Mouse (Mus musculus) ovary, adult 10 weeks (tissue): ENCODE data around the gene Rsph6a. TPM values are rescaled to one million over a fixed set of nuclear protein-coding genes. Genes with fewer than 3 reads are reported as not detected.

Source experiments
- polyA plus RNA-seq: library from polyadenylated mRNA; stranded (reverse); fragments of 350-450 nt; fragmentation: Illumina TruSeq; extraction: RNeasy Lipid Tissue Mini Kit (QIAGEN cat#74804); gene quantifications from one replicate; pipeline ENCODE4 v1.2.3, GENCODE M21; 2014

Rsph6a gene
- polyA plus RNA-seq: not detected

DNA sequence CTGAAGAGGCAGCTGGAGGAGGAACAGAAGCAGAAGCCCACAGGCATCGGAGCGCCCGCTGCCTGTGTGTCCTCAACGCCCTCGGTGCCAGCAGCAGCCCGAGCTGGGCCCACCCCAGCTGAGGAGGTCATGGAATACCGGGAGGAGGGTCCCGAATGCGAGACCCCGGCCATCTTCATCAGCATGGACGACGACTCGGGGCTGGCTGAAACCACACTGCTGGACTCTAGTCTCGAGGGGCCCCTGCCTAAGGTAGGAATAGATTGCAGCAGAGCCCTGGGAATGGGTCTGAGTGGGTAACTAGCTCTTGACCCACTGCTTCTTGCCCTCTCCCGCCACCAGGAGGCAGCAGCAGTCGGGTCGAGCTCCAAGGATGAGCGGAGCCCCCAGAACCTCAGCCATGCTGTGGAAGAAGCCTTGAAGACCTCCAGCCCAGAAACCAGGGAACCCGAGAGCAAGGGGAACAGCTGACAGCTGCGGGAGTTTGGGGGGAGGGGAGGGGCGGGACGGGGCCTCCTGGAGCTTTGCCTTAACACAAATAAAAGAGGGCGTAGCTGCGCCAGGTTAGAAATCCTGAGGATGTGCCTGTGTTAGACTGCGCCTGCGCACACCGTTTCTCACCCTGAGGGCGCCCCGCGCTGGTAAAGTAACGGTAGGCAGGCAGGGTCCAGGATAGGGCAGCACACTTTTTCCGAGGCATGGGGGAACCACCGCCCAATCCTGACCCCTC lies at the start of gene Rsph6a:
Rsph6a (plus strand) TSS at position 644 of the 730 bp plus-strand sequence.

DNA sequence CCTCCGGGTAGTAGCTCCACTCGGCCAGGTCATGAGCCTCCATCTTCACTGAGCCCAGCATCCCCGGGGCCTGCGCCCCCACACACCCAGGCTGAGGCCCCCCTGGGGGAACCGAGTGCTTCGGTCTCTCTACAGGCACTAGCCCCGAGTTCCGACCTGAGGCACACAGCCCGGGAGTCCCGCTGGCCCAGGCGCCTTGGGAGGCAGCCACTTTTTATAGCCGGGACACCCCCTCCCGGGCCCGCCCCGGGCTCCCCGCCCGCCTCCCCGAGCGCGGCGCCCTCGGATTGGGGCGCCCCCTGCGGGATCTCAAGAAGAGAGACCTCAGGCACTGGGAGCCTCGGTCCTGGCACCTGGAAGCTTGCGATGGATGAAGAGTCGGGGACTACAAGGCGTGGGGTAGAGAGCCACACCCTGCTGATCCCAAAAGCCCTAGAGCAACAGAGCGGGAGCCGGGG lies 31.1 kb upstream of the Rsph6a start, which contains the start of gene Foxa3:
Foxa3 (minus strand) TSS at position 182 of the 458 bp plus-strand sequence.

DNA sequence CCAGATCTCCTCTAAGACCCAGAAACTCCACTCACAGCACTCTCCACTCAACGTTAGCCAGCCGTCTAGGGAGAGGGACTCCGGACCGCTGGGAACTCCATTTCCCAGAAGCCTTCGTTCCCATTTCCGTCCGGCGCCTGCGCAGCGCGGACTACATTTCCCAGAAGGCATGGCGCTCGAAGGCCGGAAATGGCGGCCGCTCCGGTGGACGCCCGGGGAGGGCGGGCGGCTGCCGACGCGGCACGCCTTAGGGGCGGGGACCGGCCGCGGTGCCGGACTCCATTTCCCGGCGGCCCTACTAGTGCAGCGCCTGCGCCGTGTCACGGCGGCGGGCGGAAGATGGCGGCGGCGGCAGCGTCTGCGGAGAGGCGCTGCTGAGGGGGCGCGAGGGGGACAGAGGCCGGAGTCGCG lies 30.4 kb upstream of the Rsph6a start, which contains the start of gene Sympk:
Sympk (plus strand) TSS at position 282 of the 411 bp plus-strand sequence.

DNA sequence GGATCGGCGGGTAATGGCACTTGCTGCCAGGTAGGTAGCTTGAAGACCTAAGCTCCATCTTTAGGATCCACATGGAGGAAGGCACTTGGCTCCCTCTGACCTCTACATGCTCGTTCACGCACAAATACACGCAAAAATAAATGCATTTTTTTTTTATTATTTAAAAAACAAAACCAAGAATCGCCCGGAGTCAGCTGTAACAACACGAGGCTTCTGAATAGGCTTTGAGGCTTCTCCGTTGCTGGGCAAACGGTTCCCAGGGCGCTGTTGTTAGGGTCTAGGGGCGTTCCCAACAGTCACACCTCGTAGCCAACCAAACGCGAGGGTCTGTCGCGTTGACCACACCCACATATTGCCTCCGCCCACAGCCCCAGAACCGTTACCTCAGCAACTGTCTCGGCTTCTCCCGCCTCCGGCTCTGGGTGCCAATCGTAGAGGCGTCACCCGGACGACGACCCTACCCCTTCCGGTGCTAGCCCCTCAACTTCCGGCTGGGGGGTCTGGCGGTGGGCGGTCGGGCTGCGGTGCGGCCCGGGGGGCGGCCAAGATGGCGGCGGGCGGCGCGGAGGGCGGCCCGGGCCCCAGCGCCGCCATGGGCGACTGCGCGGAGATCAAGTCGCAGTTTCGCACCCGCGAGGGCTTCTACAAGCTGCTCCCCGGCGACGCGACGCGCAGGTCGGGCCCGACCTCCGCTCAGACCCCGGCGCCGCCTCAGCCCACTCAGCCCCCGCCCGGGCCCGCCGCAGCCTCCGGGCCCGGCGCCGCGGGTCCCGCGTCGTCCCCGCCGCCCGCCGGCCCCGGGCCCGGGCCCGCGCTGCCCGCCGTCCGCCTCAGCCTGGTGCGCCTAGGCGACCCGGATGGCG lies 21.5 kb downstream of the Rsph6a start, which contains the start of gene Dmwd:
Dmwd (plus strand) TSS at position 505 of the 863 bp plus-strand sequence.

DNA sequence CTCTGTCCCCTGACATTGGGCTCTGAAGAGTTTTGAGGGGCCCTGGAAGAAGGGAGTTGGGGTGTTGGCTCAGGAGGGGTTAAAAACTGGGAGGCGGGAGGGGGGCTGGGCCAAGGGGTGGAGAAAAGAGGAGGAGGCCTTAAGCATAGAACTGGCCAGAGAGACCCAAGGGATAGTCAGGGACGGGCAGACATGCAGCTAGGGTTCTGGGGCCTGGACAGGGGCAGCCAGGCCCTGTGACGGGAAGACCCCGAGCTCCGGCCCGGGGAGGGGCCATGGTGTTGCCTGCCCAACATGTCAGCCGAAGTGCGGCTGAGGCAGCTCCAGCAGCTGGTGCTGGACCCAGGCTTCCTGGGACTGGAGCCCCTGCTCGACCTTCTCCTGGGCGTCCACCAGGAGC lies 29.2 kb downstream of the Rsph6a start, which contains the start of gene Dmpk:
Dmpk (plus strand) TSS at position 149 of the 400 bp plus-strand sequence.

DNA sequence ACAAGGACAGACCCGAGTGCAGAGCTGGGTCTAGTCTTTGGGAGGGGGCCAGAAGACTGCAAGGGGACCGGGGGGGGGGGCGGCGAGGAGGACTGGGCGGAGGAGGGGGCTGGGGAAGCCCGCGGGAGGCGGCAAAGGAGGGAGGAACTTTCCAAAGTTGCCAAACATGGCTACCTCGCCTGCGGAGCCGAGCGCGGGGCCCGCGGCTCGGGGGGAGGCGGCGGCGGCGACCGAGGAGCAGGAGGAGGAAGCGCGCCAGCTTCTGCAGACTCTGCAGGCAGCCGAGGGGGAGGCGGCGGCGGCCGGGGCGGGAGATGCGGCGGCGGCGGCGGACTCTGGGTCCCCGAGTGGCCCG lies 40.0 kb downstream of the Rsph6a start, which contains the start of gene Six5:
Six5 (plus strand) TSS at position 124 of the 355 bp plus-strand sequence.

DNA sequence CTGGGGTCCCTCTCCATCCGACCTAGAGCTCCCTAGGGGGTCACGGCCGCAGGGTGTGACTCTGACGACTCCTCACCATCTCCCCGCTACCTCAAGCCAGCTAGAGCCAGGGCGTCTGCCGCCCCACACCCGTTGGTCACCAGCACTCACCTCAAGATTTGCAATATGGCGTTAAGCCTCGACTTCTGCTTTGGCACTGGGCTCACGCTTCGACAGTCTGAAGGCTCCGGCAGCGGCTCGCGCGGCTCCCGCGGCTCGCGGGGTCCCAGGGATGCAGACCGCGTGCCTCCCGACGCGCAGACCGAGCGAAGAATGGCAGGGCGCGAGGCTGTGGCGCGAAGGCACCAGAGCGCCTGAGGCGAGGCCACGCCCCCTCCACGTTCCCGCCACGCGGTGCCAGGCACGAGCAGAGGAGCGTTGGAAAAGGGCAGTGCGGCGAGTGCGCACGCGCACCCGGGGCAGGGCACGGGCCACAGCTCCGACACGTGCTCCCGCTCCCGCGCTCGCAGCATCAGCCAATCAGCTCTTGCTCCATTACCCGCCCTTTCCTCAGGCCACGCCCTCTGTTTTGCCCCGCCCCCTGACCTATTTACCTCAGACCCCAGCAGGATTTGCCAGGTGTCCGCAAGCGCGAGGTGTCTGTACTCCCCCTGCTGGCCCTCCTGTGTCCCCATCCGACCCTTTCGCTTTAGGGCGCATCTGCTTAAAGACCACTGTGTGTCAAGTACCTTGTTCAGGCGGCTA lies 63.7 kb downstream of the Rsph6a start, which contains the start of gene Gm4969:
Gm4969 (minus strand) TSS at position 341 of the 744 bp plus-strand sequence.

DNA sequence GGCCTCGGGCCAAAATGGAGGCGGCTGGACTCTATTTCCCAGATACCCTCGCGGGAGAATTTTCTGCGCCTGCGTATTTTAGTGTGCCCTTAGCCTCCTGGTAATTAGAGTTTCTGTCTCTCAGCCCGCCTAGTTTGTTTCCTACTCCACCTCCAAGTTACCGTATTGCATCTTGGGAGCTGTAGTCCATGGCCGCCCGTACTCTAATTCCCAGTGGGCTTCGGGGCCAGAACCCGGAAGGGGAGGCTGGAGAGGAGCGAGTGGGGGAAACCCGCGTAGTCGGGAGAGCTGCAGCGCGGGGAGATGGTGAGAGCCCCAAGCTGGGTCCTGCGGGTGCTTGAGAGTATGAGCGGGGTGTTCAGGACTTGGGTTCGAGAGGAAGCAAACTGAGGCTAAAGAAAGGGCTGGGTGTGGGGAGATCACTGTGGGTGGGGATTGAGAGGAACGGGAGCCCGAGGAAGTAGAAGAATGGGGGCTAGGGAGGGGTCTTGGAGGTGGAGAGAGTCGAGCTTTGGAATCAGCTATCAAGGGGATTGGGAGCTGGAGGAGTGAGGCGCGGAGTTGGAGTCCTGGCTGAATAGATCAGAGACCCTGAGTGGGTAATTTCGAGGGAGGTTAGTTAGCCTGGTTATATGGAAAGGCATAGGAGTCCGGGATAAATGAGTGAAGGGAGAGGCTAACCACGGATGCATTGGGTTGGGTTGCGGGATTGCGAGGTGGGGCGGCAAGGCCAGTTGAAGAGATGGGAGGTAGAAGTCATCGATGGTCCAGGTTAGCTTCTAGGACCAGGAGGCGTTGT lies 65.3 kb downstream of the Rsph6a start, which contains the start of gene Fbxo46:
Fbxo46 (plus strand) TSS at position 229 of the 799 bp plus-strand sequence.

Other genes starting within 250 kb of the Rsph6a start
- 0.43 TPM for gene Psg17, start 233.1 kb upstream of the Rsph6a start, polyA plus RNA-seq
- 9.1 TPM for gene Mill2, start 214.7 kb upstream of the Rsph6a start, polyA plus RNA-seq
- not detected for gene Pglyrp1, start 183.4 kb upstream of the Rsph6a start, polyA plus RNA-seq
- 2.3 TPM for gene Ccdc61, start 144.3 kb upstream of the Rsph6a start, polyA plus RNA-seq
- gene Nova2, start 128.8 kb upstream of the Rsph6a start, polyA plus RNA-seq: 0.34 TPM
- gene Nanos2, start 67.3 kb upstream of the Rsph6a start, polyA plus RNA-seq: 0.48 TPM
- gene Mypop, start 63.4 kb upstream of the Rsph6a start, polyA plus RNA-seq: 0.46 TPM
- gene Irf2bp1, start 50.6 kb upstream of the Rsph6a start, polyA plus RNA-seq: 1.9 TPM
- gene Foxa3, start 31.2 kb upstream of the Rsph6a start, polyA plus RNA-seq: 1.7 TPM
- gene Sympk, start 30.3 kb upstream of the Rsph6a start, polyA plus RNA-seq: 5.5 TPM
- gene Dmwd, start 21.5 kb downstream of the Rsph6a start, polyA plus RNA-seq: 0.23 TPM
- 5.7 TPM for gene Dmpk, start 29.2 kb downstream of the Rsph6a start, polyA plus RNA-seq
- gene Six5, start 39.9 kb downstream of the Rsph6a start, polyA plus RNA-seq: 1.9 TPM
- gene Gm4969, start 63.7 kb downstream of the Rsph6a start, polyA plus RNA-seq: not detected
- 1.3 TPM for gene Fbxo46, start 65.2 kb downstream of the Rsph6a start, polyA plus RNA-seq
- 9.1 TPM for gene Qpctl, start 94.6 kb downstream of the Rsph6a start, polyA plus RNA-seq
- gene Snrpd2, start 95.0 kb downstream of the Rsph6a start, polyA plus RNA-seq: 1.4 TPM
- gene Gipr, start 111.4 kb downstream of the Rsph6a start, polyA plus RNA-seq: not detected
- not detected for gene Eml2, start 121.7 kb downstream of the Rsph6a start, polyA plus RNA-seq
- 1.4 TPM for gene Gpr4, start 157.8 kb downstream of the Rsph6a start, polyA plus RNA-seq
- 9.0 TPM for gene Opa3, start 173.6 kb downstream of the Rsph6a start, polyA plus RNA-seq
- gene Vasp, start 217.1 kb downstream of the Rsph6a start, polyA plus RNA-seq: 16.5 TPM
- gene Ppm1n, start 225.4 kb downstream of the Rsph6a start, polyA plus RNA-seq: not detected
- gene Rtn2, start 227.9 kb downstream of the Rsph6a start, polyA plus RNA-seq: 0.94 TPM